Mouse (Mus musculus) cerebellum, adult 9-11 months (tissue): ENCODE data around the gene Ugt1a10.
"Not testable (repeated sequence)": the region's sequence is repeated elsewhere in the genome, so short reads cannot be mapped to it uniquely, and the experiment has no call there.

ENCODE experiments used
- DNase-seq: peaks from one replicate; pipeline ENCODE4 v3.0.0; 2022

Gene Ugt1a10

GRCm38 (mm10) chr1:88215466-88216380 lies 160.5 kb downstream of the Ugt1a10 start:
- DNase-seq = no peak

GRCm38 (mm10) chr1:88216551-88216950 lies 161.4 kb downstream of the Ugt1a10 start:
- no peak for DNase-seq

DNA sequence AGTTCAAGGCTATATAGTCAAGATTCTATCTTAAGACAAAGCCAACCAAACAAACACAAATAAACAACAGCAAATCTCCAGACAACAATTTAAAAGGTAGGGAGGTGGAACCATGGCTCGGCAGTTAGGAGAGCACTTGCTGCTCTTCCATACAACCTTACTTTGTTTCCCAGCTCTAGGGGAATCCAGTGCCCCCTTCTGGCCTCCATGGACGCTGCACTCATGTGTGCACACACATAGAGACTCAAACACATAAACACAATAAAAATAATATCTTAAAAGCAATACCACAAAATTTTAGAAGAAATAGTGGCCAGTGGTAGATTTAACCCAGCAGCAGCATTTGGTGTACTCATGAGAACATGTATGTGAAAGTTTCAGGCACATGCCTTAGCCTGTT lies 162.0 kb downstream of the Ugt1a10 start:
- DNase-seq = no peak

DNA sequence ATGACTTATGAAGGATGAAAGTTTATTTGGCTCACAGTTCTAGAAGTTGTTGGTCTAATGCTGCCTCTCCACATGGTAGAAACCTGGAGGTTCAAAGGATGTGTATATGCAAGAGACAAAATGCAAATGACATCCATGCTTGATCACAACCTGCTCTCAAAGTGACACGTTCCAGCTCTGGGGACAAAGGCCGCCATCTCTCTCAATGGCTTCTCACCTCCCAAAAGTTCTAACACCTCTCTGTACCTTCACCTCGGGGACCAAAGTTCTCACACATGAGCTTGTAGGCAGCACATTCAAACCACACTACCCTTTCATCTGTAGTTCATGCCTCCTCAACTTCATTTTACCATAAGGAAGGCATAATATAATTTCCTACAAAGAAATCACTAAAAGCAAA lies 162.4 kb downstream of the Ugt1a10 start:
- DNase-seq = no peak

GRCm38 (mm10) chr1:88218051-88218450 lies 162.9 kb downstream of the Ugt1a10 start:
- DNase-seq = no peak

- no peak for DNase-seq
Measured at GRCm38 (mm10) chr1:88218591-88218990, 163.4 kb downstream of the Ugt1a10 start.

- no peak for DNase-seq
Measured at GRCm38 (mm10) chr1:88219054-88219453, 163.9 kb downstream of the Ugt1a10 start.

- DNase-seq = no peak
Measured at GRCm38 (mm10) chr1:88220336-88220735, 165.1 kb downstream of the Ugt1a10 start.

- no peak for DNase-seq
Measured at GRCm38 (mm10) chr1:88222216-88222615, 167.0 kb downstream of the Ugt1a10 start.

- not testable (repeated sequence) for DNase-seq
Measured at GRCm38 (mm10) chr1:88223011-88223515, 167.9 kb downstream of the Ugt1a10 start.

- no peak for DNase-seq
Measured at GRCm38 (mm10) chr1:88223591-88223990, 168.4 kb downstream of the Ugt1a10 start.

- DNase-seq = no peak
Measured at GRCm38 (mm10) chr1:88224029-88224776, 169.0 kb downstream of the Ugt1a10 start.

- not testable (repeated sequence) for DNase-seq
Measured at GRCm38 (mm10) chr1:88225301-88225700, 170.1 kb downstream of the Ugt1a10 start.

GRCm38 (mm10) chr1:88225741-88226140 lies 170.6 kb downstream of the Ugt1a10 start:
- no peak for DNase-seq

- no peak for DNase-seq
Measured at GRCm38 (mm10) chr1:88226670-88227379, 171.6 kb downstream of the Ugt1a10 start, which contains the start of gene Mroh2a. Gene Mroh2a (plus strand): TSS chr1:88226986.

- DNase-seq = no peak
Measured at GRCm38 (mm10) chr1:88227482-88227881, 172.3 kb downstream of the Ugt1a10 start.

DNA sequence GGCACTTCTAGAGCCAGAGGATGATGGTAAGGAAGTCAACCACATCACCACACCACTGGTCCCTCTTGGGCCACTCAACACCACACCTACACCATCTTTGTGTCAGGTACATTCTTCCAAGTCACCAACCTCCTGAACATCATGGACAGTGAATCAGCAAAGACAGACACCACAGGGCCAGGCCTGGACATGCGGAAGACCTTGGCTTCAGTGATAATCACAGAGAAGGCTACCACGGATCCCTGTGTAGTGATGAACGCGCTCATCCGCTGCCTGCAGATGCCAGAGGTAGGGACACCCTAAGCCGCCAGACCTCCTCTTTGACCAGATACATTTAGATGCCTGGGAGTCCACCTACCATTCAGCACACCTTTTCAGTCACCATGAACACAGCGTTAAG lies 172.9 kb downstream of the Ugt1a10 start:
- no peak for DNase-seq

GRCm38 (mm10) chr1:88229566-88229965 lies 174.4 kb downstream of the Ugt1a10 start:
- no peak for DNase-seq

- no peak for DNase-seq
Measured at GRCm38 (mm10) chr1:88229986-88230385, 174.8 kb downstream of the Ugt1a10 start.

DNA sequence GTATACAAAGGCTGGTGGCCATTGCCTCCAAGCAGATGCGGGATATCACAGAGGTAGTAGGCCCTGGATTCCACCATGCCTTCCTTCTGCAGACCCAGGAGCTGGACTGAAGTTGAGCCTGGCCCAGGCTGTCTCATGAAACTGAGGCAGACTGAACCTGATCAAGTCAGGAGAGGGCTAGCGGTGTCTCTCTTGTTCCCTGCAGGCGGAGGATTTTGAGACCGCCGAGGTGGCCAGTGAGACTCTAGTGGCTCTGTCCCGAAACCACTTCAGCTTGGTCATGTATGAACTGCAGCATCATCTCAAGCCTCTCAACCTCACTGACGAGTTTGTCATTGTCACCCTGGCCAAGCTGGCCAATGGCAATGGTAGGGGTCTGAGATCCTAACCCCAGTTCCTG lies 175.2 kb downstream of the Ugt1a10 start:
- DNase-seq = no peak

DNA sequence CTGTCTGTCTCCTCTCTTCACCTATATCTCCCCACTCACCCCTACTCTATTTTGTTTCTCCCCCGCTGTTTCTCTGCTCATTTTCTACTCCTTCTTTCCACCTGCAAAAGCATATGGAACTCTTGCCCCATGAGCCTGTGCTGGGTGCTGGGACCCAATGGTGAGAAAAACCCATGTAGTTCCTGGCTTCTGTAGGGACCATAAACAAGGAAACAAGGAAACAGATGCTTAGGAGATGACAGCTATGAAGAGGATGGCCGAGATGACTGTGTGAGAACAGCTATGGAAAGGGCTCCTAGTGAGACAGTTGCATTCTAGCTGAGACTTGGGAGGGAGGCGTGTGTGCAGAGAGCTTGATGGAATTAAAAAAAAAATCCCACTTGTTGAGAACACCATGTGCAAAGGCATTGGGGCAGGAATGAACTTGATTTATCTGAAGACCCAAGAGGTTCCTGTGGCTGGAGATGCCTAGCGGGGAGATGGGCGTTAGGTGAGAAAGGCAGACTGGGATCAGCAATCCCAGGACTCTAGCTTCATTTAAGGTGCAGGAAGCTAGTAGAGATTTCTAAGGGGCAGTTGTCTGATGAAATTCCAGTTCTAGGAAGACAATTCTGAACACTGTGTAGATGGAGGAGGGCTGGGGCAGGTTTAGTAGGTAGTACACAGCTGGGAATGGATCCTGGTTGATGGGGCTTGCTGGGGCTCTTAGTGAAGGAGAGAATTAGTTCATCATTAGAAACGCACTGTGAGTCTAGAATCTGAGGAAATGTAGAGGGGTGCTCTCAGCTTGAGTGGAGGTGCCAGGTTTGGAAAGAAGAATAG lies 176.0 kb downstream of the Ugt1a10 start:
- no peak for DNase-seq
